Mouse (Mus musculus): Measurements from ENCODE around the gene Gm10065.
A peak's percentile ranks its signal among the peaks of the same experiment; 100 is the strongest.
"Not testable (repeated sequence)": the region's sequence is repeated elsewhere in the genome, so short reads cannot be mapped to it uniquely, and the experiment has no call there.

The Gm10065 gene

GRCm38 (mm10) chr13:21478759-21479670, at the start of gene Gm10065, which contains the start of gene Zkscan4:
Gene Gm10065 (minus strand): TSS chr13:21479441.
Gene Zkscan4 (plus strand): TSS chr13:21478907.
- peak; percentile 67 to 74 for DNase-seq

GRCm38 (mm10) chr13:21506221-21506649, 27.0 kb upstream of the Gm10065 start:
- DNase-seq, result peak; percentile 83 to 93

- no peak for DNase-seq
Observed at GRCm38 (mm10) chr13:21502296-21502695, 23.1 kb upstream of the Gm10065 start.

GRCm38 (mm10) chr13:21501182-21501581, 21.9 kb upstream of the Gm10065 start, which contains the start of gene Gm11273:
Gene Gm11273 (minus strand): TSS chr13:21501418.
- not testable (repeated sequence) for DNase-seq

- DNase-seq, result peak; percentile 16 to 42
Observed at GRCm38 (mm10) chr13:21495080-21495479, 15.8 kb upstream of the Gm10065 start, which contains the start of gene AK157302. Gene AK157302 (plus strand): TSS chr13:21495223.

DNA sequence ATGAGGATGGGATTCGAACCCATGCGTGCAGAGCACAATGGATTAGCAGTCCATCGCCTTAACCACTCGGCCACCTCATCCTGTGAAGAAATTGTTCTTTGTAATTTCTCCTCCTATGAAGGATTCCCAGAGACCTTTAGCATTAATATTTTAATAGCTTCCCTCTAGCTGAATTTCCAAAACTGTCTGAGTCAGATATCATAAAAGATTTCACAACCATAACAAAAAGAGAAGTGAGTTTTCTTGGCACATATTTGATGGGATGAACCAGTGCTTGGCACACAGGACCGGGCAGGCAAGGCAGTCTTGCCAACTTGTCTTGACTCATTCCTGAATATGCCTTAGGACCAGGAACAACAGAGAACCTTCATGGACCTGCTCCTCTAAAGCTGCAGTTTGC, 13.6 kb upstream of the Gm10065 start:
- DNase-seq, result no peak

DNA sequence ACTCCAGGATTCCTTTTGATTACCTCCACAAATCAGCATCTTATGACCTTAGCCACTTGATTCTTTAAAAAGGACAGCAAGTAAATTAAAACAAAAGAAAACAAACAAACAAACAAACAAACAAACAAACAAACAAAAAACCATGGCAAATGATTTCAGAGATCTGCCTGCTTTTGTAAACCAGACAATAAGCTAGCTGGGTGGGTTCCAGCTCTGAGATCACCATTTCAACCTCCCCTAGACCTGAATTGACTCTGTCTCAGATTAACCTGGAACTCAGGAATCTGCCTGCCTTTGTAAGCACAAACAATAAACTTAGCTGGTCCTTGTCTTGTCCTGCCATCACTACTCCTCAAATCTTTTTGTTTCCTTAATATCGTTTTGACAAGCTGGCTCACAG, 7.6 kb upstream of the Gm10065 start:
- DNase-seq, result no peak

DNA sequence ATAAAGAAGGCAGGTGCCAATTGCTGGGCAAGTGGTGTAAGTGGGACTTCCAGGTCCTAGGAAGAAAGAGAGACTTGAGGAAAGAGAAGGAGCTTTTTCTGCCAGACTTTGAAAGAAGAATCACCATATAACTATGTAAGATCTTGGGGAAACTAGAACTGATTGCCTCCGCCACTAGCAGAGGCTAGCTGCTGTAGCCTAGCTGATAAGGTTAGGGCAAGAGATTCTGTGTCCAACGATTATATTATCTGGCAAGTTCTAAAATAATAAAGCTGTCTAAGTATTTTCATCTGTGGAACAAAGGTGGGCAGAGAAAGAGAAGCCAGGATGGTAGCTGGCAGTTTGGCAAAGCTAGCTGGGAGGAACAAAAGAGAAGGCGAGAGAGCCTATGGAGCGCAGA, 6.8 kb downstream of the Gm10065 start:
- DNase-seq, result no peak

GRCm38 (mm10) chr13:21469097-21469496, 10.1 kb downstream of the Gm10065 start:
- no peak for DNase-seq

GRCm38 (mm10) chr13:21468061-21469019, 10.9 kb downstream of the Gm10065 start, which contains the start of gene Nkapl:
Gene Nkapl (minus strand): TSS chr13:21468509.
- DNase-seq, result peak; percentile 86 to 91

DNA sequence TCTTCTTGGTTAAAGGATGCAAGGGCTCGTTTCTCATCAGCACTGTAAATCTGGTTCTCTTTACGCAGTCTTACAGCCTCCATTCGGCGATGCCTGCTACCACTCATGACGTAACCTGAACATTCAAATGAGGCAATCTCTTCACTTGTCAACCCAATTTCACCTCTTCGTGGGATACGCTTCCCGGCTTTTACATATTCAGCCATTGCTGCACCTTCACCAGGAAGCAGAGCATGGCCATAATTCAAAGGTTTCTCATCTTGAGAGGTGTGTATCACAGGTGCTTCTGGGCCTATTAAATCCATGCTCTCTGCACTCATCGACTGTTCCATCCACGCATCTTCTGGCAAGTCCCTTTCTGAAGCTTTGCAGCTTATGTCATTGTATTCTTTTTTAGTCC, 11.9 kb downstream of the Gm10065 start:
- no peak for DNase-seq

GRCm38 (mm10) chr13:21462516-21462915, 16.7 kb downstream of the Gm10065 start:
- not testable (repeated sequence) for DNase-seq

DNA sequence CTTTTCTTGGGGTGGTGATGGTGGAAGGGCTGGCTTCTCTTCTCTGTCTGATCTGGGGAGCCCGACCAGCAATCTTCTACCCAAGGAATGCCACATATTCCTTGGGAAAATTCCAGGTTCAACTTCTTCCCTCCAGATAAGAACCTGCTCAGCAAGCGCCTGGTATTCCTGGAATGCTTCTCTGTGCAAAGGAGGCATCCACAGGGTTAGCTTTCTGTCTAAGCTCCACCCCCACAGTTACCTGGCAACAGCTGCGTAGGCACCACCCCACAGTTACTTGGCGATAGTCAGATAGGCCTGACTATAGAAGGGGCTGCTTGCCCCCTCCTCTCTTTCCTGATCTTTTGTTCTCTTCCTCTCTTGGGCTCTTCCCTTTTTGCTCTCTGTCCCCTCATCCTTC, 22.9 kb downstream of the Gm10065 start:
- peak; percentile 21 to 40 for DNase-seq

GRCm38 (mm10) chr13:21454133-21454532, 25.1 kb downstream of the Gm10065 start:
- DNase-seq, result no peak

- DNase-seq, result peak; percentile 85 to 91
Observed at GRCm38 (mm10) chr13:21453449-21453848, 25.8 kb downstream of the Gm10065 start, which contains the start of gene Zscan26. Gene Zscan26 (minus strand): TSS chr13:21453730.

DNA sequence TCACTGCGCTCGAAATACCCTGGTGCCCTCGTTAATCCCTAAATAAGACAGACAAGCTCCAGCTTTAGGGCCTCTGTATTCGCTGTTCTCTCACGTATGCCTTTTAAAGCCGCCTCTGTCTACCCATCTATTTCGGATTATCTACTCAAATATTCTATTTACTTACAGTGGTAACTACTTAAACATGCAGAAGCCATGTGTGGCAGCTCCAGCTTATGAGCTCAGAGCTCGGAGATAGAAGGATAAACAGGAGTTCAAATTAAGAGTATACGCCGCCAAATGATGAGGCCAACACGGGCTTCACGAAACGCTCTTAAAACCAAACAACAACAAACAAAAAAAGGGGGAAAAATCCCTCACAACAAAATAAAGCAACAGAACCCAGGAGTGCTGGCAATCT, 26.2 kb downstream of the Gm10065 start:
- no peak for DNase-seq

- peak; percentile 3 to 41 for DNase-seq
Observed at GRCm38 (mm10) chr13:21447856-21448614, 31.2 kb downstream of the Gm10065 start.

DNA sequence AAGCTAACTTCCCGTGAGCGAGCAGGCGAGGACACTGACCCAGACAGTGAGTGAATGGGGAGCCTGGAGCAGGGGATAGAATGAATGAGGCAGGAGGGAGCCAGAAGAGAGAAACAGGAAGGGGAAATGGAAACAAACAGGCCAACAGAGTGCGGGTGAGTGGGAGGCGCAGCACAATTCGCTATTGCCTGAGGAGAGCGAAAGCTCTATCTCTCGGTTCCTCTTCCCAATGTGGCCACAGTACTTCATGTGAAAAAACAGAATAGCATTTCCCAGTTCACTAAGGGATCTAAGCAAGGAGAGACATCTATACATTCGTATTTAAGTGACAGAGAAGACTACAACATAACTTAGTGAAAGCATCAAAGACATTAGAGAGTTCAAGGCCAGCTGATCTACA, 32.4 kb downstream of the Gm10065 start:
- no peak for DNase-seq

GRCm38 (mm10) chr13:21441207-21441572, 38.1 kb downstream of the Gm10065 start:
- DNase-seq, result no peak

DNA sequence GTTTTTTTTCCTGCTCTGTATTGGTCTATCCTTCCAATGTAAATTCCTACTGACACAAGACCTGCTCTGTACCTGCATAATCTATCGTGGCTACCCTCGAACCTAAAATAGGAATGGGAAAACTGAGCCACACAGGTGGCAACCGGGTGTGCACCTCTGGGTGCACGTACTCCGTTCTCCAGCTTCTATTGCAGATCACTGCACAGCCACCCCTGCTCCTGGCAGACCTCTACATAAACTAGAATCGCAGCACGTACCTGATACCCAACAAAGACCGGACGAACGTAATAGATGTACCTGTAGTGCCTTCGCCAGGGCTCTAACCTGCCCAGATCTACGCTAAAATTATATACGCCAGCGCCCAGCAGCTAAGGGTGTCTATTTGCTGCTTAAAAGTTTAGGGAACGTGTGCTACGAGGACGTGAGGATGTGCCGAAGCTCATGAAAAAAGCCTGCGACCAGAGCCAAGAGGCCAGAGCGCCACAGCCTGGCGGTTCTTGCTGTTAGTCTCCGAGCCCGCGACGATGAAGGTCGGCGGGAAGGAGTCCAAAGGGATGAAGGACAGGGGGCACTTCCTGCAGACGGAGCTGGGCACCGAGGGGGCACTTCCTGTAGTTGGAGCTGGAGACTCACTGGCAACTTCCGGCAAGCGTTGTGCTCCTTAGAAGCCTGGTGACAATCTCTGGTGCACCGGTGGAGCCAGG, 38.6 kb downstream of the Gm10065 start, which contains the start of gene Pgbd1:
TSS of gene Pgbd1 (minus strand) at position 556 of the 704 bp plus-strand sequence.
- DNase-seq, result peak; percentile 70 to 85

- no peak for DNase-seq
Observed at GRCm38 (mm10) chr13:21435476-21435875, 43.8 kb downstream of the Gm10065 start.

All from kidney, postnatal 25 days (tissue).